Mouse (Mus musculus) R1 (cell line): Measurements from ENCODE around the gene Hacd3.
A peak's percentile ranks its signal among the peaks of the same experiment; 100 is the strongest.

Experiments
- DNase-seq: peaks from one replicate; pipeline ENCODE4 v3.0.0-alpha.2; 2018; ENCODE audit warnings: low read depth, low spot score

Gene Hacd3

GRCm38 (mm10) chr9:64952055-64952454 is 69.4 kb downstream of the Hacd3 start:
- DNase-seq = peak; percentile 37

- DNase-seq = peak; percentile 55
Observed at GRCm38 (mm10) chr9:64951161-64951657, 70.3 kb downstream of the Hacd3 start, which contains the start of gene Slc24a1. TSS of gene Slc24a1 (minus strand) at chr9:64951607.

GRCm38 (mm10) chr9:64947483-64948095 is 73.9 kb downstream of the Hacd3 start:
- no peak for DNase-seq

GRCm38 (mm10) chr9:64943997-64944396 is 77.5 kb downstream of the Hacd3 start:
- DNase-seq = no peak

- DNase-seq = no peak
Observed at GRCm38 (mm10) chr9:64941650-64942049, 79.8 kb downstream of the Hacd3 start.

- no peak for DNase-seq
Observed at GRCm38 (mm10) chr9:64940731-64941346, 80.7 kb downstream of the Hacd3 start.

- DNase-seq = no peak
Observed at GRCm38 (mm10) chr9:64939790-64940189, 81.7 kb downstream of the Hacd3 start.

- no peak for DNase-seq
Observed at GRCm38 (mm10) chr9:64939281-64939680, 82.2 kb downstream of the Hacd3 start.

GRCm38 (mm10) chr9:64938535-64938934 is 83.0 kb downstream of the Hacd3 start:
- no peak for DNase-seq

- DNase-seq = peak; percentile 52
Observed at GRCm38 (mm10) chr9:64937491-64937890, 84.0 kb downstream of the Hacd3 start.
